Mouse (Mus musculus) heart, postnatal 14 days (tissue): ENCODE results near the gene Zrsr2. TPM values are rescaled to one million over a fixed set of nuclear protein-coding genes. Genes with fewer than 3 reads are reported as not detected.

Experiments used
- DNase-seq, 2 experiments: peaks; one replicate each; pipeline ENCODE4 v3.0.0; 2021 to 2022
- intact Hi-C: fragments of 180-260 bp; cut with DNase I; formaldehyde crosslinking; loops from one replicate; pipeline ENCODE4 v1.15.1; 2025
- long read RNA-seq, 2 experiments: library from polyadenylated mRNA; stranded (forward); transcript quantifications; one replicate each; pipeline ENCODE4 v2.0.0; 2021
- total RNA-seq, 2 experiments: library from RNA; stranded (reverse); gene quantifications; 2 replicates each; pipeline ENCODE4 v1.2.3; 2021

Zrsr2 gene
- 10 to 100 TPM in 1 of 2 experiments, 1 to 10 TPM in 1; 9.5 to 15.4 TPM for total RNA-seq
- long read RNA-seq, experiment 1, partial matches to known transcripts: 2 of 10 reads
- long read RNA-seq, experiment 1, other reads (novel, unspliced or antisense): 5 of 10 reads
- long read RNA-seq, experiment 2, partial matches to known transcripts: 2 of 7 reads
- long read RNA-seq, experiment 2, other reads (novel, unspliced or antisense): 2 of 7 reads

DNA sequence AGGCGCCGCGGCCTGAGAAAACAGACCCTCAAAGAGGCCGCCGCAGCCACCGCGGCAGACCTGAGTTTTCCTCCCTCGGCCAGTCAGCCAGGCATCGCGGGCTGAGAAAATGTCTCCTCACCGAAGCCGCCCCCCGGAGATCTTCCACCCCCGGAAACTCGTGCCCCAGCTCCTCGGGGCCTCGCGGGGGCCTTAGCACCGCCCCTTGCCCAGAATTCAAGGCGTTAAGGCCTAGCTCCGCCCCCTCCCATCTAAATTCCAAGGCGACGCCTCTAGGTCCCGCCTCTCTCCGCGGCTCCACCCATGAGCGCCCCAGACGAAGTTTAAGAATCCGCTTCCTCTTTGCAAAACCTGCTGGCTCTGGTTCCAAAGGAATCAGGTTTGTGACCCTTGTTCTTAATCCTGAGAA lies at the start of gene Zrsr2:
Gene Zrsr2, minus strand, starts transcription at position 195 of the 409 bp plus-strand sequence.
- DNase-seq: peak; percentile 79 to 83
- intact Hi-C loops: loop anchor here (5.0 kb wide), 1 partner anchor 109 kb away; no protein-coding TSS in a partner anchor

DNA sequence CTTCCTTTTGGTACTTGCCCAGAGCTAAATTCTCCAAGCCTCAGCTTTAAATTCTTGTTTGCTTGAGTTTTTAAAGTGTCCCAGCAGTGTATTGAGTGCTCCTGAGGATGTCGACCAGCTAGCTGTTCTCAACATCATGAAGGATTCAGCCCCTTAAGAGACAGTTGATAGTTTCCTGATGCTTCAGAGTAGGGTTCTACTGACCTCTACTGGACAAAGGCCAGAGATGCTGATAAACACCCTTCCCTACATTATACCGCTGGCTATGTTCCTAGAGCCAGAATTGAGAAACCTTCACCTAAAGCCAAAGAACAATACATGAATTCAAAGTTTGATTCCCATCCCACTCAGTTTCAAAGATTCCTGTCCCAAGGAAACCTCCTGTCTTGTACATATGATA lies 46.3 kb upstream of the Zrsr2 start:
- intact Hi-C loops: loop anchor here (5.0 kb wide), 1 partner anchor 62 kb away; no protein-coding TSS in a partner anchor
- DNase-seq: peak in 1 of 2 experiments; percentile 7

DNA sequence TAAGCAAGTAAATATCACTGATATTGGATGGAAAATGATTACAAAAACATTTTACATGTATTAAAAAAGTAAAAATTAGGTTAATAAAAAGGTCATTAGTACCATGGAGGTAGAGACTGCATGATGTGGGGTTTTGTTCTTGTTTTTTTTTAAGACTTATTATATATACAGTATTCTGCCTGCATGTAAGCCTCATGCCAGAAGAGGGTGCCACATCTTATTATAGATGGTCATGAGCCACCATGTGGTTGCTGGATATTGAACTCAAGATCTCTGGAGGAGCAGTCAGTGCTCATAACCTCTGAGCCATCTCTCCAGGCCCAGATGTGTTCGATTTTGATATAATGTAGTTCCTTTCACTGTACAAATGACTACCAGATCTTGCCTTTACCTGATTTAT lies 41.4 kb upstream of the Zrsr2 start:
- DNase-seq: no peak
- intact Hi-C loops: no loop called here

DNA sequence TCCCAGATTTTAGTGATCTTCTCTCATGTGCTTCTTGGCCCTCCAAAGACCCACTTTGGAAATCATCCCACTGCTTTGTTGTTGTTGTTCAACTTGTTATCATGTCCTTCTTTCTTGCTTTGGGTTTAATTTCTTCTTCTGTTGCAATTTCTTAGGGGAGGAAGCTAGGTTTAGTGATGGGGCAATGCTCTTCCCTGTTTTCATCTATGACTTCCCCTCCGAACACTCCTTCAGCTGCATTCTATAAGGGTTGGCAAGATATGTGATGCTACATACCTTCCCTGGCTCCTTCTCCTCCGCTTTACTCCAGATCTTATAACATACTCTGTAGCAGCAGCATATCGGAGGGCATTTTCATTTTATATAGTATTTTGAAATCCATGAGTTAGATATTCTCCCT lies 38.3 kb upstream of the Zrsr2 start:
- DNase-seq: no peak
- intact Hi-C loops: no loop called here

DNA sequence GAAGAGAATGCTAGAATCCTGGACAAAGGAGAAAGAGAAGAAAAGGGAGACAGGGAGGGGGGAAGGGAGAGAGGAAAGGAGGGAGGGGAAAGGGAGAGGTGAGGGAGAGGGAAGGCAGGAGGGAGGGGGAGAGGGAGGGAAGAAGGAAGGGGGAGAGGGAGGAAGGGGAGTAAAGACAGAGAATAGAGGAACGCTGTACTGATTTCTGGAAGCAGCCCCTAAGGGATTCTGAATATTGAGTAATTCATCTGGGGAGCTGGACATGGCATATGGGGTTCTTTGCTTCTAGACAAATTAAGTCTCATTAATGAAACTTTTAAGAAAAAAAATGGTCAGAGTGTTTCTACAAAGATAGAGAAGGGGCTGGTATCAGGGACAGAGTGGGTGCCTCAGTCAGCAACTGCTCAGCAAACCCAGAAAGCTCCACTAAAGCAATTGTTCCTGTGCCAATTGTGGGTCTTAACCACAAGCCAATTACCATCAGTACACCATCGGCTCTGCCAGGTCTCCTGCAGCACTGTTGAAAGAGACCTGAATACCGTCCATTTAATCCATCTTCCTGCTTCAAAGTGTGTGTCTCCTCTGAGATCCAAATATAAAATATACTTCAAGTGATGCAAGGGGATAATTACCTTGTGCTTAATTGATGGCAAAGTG lies 29.4 kb upstream of the Zrsr2 start:
- no peak for DNase-seq
- intact Hi-C loops: no loop called here

DNA sequence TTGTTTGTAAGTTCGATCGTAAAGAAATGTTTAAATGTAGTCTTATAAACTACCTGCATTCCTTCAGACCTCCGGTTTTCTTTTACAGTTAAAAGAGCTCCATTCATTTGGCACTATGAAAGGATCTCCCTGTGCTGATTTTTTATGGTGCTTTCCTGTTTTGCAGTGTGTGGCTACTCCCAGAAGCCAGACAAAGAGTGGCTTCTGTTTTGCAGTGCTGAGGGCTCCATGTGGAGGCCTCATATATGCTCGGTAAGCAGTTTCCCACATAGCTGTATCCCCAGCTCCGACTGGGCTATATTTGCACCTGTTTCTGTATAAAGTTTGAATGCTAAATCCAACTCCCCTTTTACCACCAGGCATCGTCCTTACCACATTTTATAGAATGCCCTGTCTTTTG lies 23.7 kb upstream of the Zrsr2 start:
- no peak for DNase-seq
- intact Hi-C loops: no loop called here

DNA sequence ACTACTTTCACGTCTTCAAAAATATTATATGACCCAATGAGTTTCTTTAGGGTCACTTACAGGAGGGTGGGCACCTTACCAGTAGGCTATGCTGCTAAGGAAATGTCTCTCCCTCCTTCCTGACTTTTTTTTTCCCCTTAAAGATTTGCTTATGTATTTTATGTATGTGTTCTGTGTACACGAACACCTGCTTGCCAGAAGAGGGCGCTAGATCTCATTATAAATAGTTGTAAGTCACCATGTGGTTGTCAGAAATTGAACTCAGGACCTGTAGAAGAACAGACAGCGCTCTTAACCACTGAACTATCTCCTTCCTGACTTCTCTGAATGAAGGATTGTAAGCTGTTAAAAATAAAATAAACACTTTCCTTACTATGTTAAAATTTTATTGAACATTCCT lies 23.0 kb upstream of the Zrsr2 start:
- intact Hi-C loops: no loop called here
- DNase-seq: no peak

DNA sequence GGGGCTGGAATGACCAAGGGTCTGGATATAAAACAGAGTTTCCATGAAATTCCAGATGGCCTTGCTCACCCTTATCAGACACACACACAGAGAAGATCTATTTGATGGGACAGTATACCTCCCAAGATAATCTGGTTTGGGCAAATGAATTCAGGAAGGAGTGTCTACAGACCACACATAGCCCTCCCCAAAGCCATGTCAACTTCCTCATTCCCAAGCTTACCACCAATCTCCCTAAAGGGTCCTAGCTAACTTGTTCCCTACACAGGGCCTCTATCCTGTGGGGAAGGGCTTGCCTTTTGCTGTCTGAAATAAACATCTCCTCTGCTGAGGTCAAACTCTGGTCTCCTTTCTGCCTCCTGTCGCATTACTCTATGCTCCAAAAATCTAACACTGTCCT lies 22.6 kb upstream of the Zrsr2 start:
- DNase-seq: no peak
- intact Hi-C loops: no loop called here

DNA sequence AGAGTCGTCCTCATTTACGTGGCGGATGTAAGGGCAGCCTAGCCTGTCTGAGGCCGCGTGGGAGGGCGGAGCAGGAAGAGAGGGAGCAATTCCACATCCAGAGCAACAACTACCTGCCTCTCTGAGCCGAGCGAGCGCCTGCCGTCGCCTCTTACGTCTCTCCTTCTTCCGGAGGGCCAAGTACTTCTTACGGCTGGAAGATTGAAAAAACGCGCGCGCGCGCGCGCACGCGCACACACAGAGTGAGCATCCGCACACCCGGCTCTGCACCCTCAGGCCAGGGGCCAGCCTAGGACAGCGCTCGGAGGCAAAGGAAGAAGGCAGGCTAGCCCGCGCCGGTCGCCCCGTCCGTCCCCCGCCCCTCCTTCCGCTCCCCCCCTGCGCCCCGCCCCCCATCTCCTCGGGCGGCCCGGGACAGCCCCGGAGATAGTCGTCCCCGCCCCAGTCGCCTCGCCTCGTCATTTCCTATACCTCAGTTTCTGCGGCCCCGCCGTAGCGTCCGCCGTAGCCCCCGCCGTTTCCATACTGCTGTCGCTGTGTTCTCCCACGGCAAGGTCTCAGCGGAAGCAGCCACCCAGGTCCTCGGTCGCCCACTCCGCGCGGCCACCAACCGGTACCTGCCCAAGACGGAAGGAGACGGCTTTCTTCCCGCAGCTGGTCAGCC lies 526 bp downstream of the Zrsr2 start:
- intact Hi-C loops: loop anchor here (5.0 kb wide), 1 partner anchor 109 kb away; no protein-coding TSS in a partner anchor
- peak; percentile 58 to 73 for DNase-seq

DNA sequence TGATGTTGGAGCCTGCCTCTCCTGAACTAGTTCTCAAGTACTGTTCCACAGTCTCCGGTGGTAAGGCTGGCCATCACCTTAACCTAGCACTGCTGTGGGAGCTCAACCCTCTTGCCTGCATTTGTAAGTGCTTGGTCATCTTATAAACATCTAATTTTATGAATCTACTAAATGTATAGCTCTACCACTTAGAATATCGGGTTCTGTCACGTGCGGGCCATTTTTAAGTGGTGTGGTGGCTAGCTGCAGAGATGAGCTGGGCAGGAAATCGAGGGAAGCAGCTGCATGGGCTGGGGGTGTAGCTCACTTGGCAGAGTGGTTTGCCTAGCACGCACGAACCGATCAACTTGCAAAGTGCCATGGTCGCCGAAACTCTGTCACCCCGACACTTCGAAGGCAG lies 1.1 kb downstream of the Zrsr2 start:
- intact Hi-C loops: loop anchor here (5.0 kb wide), 1 partner anchor 110 kb away; no protein-coding TSS in a partner anchor
- no peak for DNase-seq

DNA sequence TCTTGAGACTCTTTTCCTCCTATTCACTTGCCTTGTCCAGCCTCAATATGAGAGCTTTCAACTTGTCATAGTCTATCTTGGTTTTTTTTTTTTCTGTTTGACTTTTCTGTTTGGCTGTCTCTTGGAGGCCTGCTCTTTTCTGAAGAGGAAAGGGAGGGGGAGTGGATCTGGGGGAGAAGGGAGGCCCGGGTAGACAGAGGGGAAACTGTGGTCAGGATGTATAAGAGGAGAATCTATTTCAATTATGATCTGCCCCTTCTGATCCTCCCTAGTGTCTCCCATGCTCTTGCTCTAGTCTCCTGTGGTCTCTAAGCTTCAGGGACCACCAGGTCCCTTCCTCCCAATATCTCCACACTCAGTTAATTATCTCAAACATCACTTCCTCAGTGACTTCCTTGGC lies 6.8 kb downstream of the Zrsr2 start:
- DNase-seq: no peak
- intact Hi-C loops: loop anchor here (5.0 kb wide), 1 partner anchor 39 kb away; no protein-coding TSS in a partner anchor

DNA sequence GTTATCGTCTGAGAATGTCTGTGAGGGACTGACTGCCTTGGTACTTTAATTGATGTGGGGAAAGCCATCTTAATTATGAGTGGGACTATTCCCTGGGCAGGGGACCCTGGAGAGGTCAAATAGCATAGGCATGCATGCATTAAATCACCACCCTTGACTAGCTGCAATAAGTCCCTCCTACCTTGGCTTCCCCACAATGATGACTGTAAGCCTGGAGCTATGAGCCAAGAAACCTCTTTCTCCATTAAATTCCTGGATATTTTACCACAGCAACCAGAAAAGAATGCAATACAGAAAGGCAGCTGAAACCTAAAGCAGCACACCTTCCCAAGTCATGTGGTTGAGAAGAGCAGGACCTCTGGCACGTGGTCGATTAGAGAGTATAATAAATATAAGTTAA lies 14.1 kb downstream of the Zrsr2 start:
- intact Hi-C loops: no loop called here
- no peak for DNase-seq

DNA sequence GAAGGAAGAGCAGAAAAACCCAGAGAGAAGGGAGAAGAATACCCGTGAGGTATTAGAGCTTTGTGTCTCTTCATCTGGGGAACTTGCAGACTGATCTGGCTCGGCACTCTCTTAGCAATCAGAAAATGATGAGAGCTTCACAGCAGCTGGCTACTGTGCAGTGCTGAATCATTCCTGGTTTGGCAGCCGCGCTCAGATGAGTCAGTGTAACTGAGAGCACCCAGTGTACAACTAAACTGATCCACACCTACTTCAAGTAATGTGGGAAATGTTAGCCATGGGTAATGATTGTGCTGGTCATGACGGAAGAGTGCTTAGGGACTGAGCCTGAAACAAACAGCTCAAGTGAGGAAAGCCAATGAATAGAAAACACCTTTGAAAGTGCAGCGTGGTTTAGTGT lies 19.9 kb downstream of the Zrsr2 start:
- intact Hi-C loops: no loop called here

DNA sequence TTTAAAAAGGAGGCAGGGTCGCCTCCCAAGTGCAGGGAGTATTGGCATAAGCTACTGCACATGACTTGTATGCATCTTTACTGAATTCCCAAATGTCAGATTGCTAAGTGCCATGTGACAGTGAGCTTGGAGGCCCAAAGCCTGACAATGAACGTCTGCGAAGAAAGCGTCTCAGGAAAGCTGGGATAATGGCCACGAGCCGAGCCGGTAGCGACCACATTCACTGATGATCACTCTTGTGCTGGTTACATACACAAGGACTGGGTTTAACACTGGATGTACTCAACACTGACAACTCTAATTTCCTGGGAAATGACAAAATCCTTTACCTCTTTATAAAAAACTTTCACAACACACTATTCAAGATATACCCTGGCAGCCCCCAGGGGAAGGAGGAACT lies 23.7 kb downstream of the Zrsr2 start:
- intact Hi-C loops: no loop called here
- no peak for DNase-seq

More for the DNA sequence above, 19.9 kb downstream of the Zrsr2 start:
- peak; percentile 10 to 11 for DNase-seq

DNA sequence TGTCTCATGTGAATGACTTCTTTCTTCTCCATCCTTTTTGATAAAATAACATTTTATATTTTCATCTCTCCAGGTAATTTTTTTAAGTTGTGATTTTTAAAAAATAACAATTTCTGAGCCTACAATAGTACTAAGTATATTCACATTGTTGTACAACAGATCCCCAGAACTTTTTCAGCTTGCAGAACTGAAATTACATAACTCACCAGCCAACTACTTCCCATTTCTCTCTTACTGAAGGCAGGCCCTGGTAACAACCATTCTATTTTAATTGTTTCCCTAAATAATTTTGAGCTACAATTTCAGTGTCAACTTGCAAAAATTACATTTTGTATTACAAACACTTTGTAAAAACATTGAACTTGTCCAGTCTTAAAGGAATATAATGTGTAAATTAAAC lies 28.9 kb downstream of the Zrsr2 start:
- intact Hi-C loops: no loop called here
- DNase-seq: no peak

DNA sequence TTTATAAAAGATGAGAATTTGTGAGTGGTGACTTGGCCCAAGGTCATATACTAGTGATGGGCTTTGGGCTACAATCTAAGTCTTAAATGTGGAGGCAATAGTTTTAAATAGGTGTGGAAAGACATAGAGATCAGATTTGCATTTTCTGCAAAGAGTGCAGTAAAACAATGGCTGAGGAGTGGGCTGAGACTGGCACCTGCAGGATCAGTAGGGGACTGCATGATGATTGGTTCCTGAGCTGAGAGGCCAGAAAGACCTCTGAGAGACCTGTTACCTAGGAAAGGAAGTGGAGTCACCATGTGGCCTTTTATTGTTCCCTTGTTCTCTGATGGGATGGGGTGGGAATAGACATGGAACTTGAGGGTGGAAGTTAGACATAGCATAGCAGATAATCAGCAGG lies 45.7 kb downstream of the Zrsr2 start:
- DNase-seq: peak in 1 of 2 experiments; percentile 23
- intact Hi-C loops: loop anchor here (5.0 kb wide), 2 partner anchors 40 to 85 kb away; no protein-coding TSS in a partner anchor

DNA sequence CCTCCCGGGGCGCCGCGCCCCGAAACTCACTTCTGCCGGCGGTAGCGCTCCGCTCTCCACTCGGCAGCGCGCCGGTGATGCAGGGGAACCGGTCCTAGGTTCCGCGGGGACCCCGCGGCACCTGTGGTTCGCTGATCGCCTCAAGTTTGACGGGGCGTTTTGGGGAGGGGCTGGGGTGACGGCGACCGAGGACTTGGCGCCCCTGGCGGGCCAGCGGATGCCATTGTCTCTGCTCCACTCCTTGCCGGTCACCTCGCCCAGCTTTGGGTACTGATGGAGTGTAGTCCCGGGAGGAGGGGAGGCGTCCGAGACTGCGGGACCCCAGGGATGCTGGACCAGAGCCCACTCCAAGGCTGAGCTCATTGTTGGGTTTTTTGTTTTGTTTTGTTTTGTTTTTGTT lies 49.1 kb downstream of the Zrsr2 start:
- intact Hi-C loops: no loop called here
- DNase-seq: peak; percentile 29 to 42

DNA sequence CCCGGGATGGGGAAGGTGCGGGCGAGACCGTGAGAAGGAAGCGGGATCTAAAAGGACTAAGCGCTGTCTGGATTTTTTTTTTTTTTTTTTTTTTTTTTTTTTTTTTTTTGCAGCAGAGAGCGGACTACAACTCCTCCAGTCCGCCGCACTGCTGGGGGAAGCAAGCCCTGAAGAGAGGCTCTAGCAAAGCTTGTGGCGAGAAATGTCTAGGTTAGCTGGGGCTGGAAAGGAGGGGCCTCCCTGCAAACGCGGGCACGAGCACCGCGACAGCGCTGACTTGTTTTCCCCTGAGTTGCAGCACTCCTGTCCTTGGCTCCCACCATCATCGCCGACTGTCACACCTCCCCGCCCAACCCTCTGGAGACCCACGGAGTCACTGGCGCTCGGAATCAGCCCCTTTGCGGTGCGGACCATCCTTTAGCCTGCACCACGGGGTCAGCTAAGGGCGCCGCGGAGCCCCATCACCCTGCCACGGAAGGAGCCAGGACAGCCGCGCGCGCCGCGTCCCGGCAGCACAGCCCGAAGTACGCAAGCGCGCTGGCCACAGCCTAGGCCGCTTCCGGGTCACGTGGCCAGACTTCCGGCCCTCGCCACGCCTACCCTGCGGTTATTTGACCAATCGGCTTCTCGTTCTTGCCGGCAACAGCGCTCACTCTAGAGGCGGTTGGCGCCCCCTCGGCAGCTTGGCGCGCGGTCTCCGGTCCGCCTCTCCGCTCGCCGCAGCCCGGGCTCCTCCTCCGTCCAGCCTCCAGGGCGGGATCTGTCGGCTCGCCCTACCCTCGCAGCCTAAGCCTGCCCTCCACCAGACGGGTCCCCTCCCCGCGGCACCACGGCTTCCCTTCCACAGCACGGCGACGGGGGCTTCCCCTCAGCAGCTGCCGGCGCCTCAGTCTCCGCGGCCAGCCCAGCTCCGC lies 49.9 kb downstream of the Zrsr2 start, which contains the start of gene Ap1s2:
Gene Ap1s2, plus strand, starts transcription at position 681 of the 914 bp plus-strand sequence.
- intact Hi-C loops: no loop called here
- peak; percentile 93 to 94 for DNase-seq

DNA sequence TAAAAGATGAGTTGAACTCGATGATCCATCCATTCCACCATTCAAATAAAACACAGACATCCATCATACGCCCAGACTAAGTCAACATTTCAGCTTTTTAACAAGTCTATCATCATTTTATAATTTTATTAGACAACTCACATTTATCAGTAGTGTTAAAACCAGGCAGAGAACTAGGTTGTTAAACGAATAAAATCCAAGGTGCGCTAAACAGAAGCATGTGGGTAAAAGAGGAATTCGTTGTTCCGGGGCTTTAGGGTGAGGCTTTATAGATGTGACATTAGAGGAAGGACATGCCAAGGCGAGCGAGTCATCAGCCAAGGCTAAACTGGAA lies 50.5 kb downstream of the Zrsr2 start:
- intact Hi-C loops: no loop called here
- DNase-seq: no peak

DNA sequence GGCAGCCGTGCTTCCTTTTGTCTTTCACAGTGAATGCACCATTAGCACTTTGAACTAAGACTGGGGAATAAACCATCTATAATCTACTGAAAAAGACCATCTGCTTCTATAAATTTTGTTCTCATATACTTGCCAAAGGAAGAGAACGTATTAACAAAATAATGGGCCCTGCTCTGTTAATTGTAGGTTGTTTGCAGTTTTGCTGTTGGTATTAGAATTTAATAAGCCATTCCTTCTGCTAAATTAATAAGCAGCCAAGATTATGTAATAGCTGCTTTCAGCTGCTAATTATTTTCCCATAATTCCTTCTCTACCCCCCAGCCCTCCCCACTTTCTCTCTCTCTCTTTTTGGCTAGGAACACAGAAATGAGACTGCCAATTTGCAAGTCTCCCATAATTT lies 51.6 kb downstream of the Zrsr2 start:
- intact Hi-C loops: no loop called here
- no peak for DNase-seq
